Mouse (Mus musculus) small intestine, adult 2 months (tissue): Measurements from ENCODE around the gene Ccdc34. TPM values are rescaled to one million over a fixed set of nuclear protein-coding genes. Genes with fewer than 3 reads are reported as not detected.

Source experiments
- H3K27ac ChIP-seq: fragments of 200-500 bp; 2 replicates; pipeline ENCODE4 v1.5.1; 2012; ENCODE audit warnings: low read depth, low read length, control low read depth, inconsistent platforms; ENCODE audit not compliant: insufficient read depth
- H3K27me3 ChIP-seq: fragments of 200-500 bp; 2 replicates; pipeline ENCODE4 v1.6.1; 2012; ENCODE audit warnings: mild to moderate bottlenecking, moderate library complexity, low read length, inconsistent platforms; ENCODE audit not compliant: control insufficient read depth, insufficient read depth
- H3K36me3 ChIP-seq: fragments of 200-500 bp; 2 replicates; pipeline ENCODE4 v1.6.1; 2012; ENCODE audit warnings: mild to moderate bottlenecking, low read length, control low read depth, inconsistent platforms; ENCODE audit not compliant: control insufficient read depth, insufficient read depth
- H3K4me1 ChIP-seq: fragments of 200-500 bp; 2 replicates; pipeline ENCODE4 v1.6.1; 2012; ENCODE audit warnings: low read length, inconsistent platforms, mixed read lengths; ENCODE audit not compliant: control insufficient read depth, insufficient read depth, insufficient read length
- H3K4me3 ChIP-seq: fragments of 200-500 bp; 2 replicates; pipeline ENCODE4 v1.5.1; 2012; ENCODE audit warnings: low read depth, mild to moderate bottlenecking, control low read depth, inconsistent platforms, low read length, moderate library complexity
- CTCF ChIP-seq: fragments of 200-500 bp; IDR thresholded peaks from 2 replicates; pipeline ENCODE4 v1.5.1; 2012; ENCODE audit warnings: low read depth, mild to moderate bottlenecking, control low read depth, inconsistent platforms, low read length, moderate library complexity, mixed read lengths; ENCODE audit not compliant: insufficient replicate concordance, insufficient read length; ENCODE audit errors: extremely low read depth
- POLR2A ChIP-seq: fragments of 200-500 bp; IDR thresholded peaks from 2 replicates; pipeline ENCODE4 v1.6.1; 2012; ENCODE audit warnings: low read depth, mild to moderate bottlenecking, control low read depth, inconsistent platforms, low read length, moderate library complexity
- WGBS: fragments of 180-500 bp; shearing (Covaris S2); methylation state at CpG from one replicate; pipeline ENCODE4 v1.1.7; 2018; 5-methylcytosine and 5-hydroxymethylcytosine counted together
- polyA plus RNA-seq: library from polyadenylated mRNA; depleted of rRNA; stranded (reverse); fragments of >200 nt; gene quantifications from 2 replicates; pipeline ENCODE4 v1.2.3, GENCODE M21; 2012

Gene Ccdc34
- polyA plus RNA-seq, 1 experiment = 10.2 TPM

GRCm38 (mm10) chr2:109996411-109996810 lies 21.2 kb upstream of the Ccdc34 start:
- H3K36me3 ChIP-seq = peaks cover 15% of the 10 kb centered on the region
- no peak for TF ChIP-seq POLR2A
- TF ChIP-seq CTCF = no peak
- H3K27ac ChIP-seq = no peak overlapping the region
- H3K4me1 ChIP-seq = peaks cover 10% of the 10 kb centered on the region; the same call in 1 of the 2 replicates
- no peaks in the 10 kb centered on the region for H3K27me3 ChIP-seq
- no peak overlapping the region for H3K4me3 ChIP-seq
- 61% methylated on average over 12 of the region's 12 CpGs for WGBS

DNA sequence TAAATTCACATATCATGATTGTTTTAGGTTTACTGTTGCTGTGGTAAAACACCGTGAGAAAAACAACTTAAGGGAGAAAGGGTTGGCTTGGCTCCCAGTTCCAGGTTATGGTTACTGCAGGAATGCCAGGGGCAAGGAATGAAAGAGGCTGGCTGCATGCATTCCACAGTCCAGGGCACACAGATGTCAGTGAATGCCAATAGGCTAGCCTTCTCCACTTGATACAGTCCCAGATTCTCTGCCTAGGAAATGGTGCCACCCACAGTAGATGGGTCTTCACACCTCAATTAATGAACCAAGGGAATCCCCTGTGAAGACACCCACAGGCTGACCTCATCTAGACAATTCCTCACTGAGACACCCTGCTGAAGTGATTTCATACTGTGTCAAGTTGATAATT lies 12.9 kb upstream of the Ccdc34 start:
- no peaks in the 10 kb centered on the region for H3K27me3 ChIP-seq
- peaks cover 4% of the 10 kb centered on the region; the same call in 1 of the 2 replicates for H3K4me1 ChIP-seq
- TF ChIP-seq CTCF (no peak), POLR2A (no peak)
- H3K4me3 ChIP-seq = no peak overlapping the region
- 18% methylated on average over 1 of the region's 1 CpGs for WGBS
- peaks cover 48% of the 10 kb centered on the region for H3K36me3 ChIP-seq
- peak overlapping the region; percentile 40 for H3K27ac ChIP-seq

DNA sequence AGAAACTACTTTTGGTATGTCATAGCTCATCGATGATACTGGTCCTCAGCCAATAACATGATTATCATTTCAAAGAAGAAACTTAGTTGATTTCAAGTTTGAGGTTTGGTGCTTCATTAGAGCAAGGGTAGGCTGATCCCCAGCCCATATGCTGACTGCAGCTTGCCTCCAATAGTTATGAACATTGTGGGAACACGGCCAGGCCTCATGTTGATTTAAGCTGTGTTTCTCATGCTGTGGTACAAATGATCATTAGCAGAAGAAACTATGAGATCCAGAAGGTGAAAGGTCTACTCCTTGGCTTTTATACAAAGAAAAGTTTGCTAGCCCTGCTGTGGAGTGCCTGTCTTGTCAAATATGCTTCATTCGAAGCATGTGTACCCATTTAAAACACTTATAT lies 12.5 kb upstream of the Ccdc34 start:
- no peak overlapping the region; the same call in 1 of the 2 replicates for H3K27ac ChIP-seq
- H3K4me3 ChIP-seq = no peak overlapping the region
- peaks cover 4% of the 10 kb centered on the region; the same call in 1 of the 2 replicates for H3K4me1 ChIP-seq
- WGBS = 29% methylated on average over 3 of the region's 3 CpGs
- TF ChIP-seq CTCF (no peak), POLR2A (no peak)
- no peaks in the 10 kb centered on the region for H3K27me3 ChIP-seq
- peaks cover 47% of the 10 kb centered on the region for H3K36me3 ChIP-seq

DNA sequence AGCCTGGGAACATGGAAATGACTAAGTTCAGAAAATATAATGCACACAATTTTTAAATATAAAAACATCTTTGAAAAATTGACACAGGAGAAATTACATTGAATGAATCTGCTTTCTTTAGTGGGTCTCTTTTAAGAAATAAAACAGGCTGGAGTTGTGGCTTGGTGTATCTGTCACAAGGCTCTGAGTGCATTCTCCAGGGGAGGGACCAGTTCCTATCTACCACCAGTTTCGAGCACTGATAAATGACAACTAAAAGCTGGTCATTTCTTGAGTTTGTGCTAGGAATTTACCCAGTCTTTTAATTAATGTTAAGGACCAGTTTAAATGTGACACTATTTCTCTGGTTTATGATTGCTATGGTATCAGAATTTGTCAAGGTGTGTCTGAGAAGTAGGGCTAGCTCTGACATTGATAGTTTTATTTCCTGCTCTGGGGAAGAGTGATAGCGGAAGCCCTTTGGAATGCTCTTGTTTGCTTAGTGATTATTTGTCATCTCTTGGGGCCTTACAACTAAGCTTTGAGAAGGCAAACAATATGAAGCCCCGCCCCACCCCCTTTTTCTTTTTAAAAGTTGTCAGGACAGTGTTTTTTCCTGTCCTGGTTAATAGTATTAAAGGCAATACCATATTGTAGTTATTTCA lies 11.9 kb upstream of the Ccdc34 start:
- Histone ChIP-seq H3K4me1 (peaks cover 4% of the 10 kb centered on the region; the same call in 1 of the 2 replicates), H3K4me3 (no peak overlapping the region), H3K36me3 (peaks cover 45% of the 10 kb centered on the region), H3K27ac (no peak overlapping the region), H3K27me3 (no peaks in the 10 kb centered on the region)
- TF ChIP-seq POLR2A = no peak
- no peak for TF ChIP-seq CTCF
- WGBS = 28% methylated on average over 3 of the region's 3 CpGs

DNA sequence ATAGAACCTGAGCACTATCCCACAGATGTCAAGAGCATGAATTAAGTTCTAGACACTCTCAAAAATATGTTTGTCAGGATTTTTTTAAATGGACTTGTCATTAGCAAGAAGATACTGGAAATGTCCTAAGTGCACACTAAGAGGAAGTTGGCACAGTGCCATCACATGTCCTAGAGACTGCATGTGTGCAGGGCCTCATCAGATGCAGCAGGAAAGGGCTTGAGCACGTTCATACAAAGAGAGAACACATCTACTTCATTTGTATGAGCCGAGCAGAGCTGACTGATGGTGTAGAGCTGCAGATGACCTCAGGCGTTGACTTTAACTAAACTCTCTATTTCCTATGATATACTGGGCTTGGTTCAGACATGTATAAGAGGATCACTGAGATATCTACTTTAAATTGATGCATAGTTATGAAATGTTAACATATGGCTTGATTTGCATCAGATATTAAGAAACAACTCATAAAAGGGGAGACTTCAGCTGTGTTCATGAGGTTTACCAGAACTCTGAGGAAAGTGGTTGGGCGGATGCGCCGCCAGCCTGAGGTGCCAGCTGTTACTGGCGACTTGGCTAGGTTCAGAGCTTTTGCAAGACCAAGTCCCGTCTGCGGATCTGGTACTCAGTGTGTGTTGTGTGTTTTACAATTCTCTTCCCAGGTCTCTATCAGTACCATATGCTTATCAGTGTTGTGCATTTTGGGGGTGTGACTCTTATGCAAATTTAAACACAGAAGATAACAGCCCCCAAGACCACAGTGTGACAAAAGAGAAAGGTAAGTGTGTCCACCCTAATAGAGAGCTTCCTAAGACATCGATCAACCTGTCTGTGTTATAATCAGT lies 10.0 kb upstream of the Ccdc34 start:
- no peaks in the 10 kb centered on the region for H3K27me3 ChIP-seq
- no peak overlapping the region for H3K27ac ChIP-seq
- WGBS = 73% methylated on average over 10 of the region's 10 CpGs
- peaks cover 45% of the 10 kb centered on the region for H3K36me3 ChIP-seq
- H3K4me3 ChIP-seq = no peak overlapping the region
- H3K4me1 ChIP-seq = peaks cover 4% of the 10 kb centered on the region; the same call in 1 of the 2 replicates
- TF ChIP-seq CTCF = no peak
- no peak for TF ChIP-seq POLR2A

GRCm38 (mm10) chr2:110009449-110009848 lies 8.2 kb upstream of the Ccdc34 start:
- TF ChIP-seq CTCF (no peak), POLR2A (no peak)
- no peak overlapping the region for H3K27ac ChIP-seq
- no peak overlapping the region for H3K4me3 ChIP-seq
- H3K4me1 ChIP-seq = peaks cover 4% of the 10 kb centered on the region; the same call in 1 of the 2 replicates
- H3K36me3 ChIP-seq = peaks cover 48% of the 10 kb centered on the region
- no peaks in the 10 kb centered on the region for H3K27me3 ChIP-seq

- H3K4me3 ChIP-seq = no peak overlapping the region
- no peaks in the 10 kb centered on the region for H3K4me1 ChIP-seq
- H3K36me3 ChIP-seq = peaks cover 35% of the 10 kb centered on the region
- no peaks in the 10 kb centered on the region for H3K27me3 ChIP-seq
- TF ChIP-seq CTCF = no peak
- no peak for TF ChIP-seq POLR2A
- no peak overlapping the region for H3K27ac ChIP-seq
- WGBS = 71% methylated on average over 13 of the region's 13 CpGs
These were observed 5.4 kb upstream of the Ccdc34 start for GRCm38 (mm10) chr2:110012184-110012725.
